Mouse (Mus musculus) spleen, adult 12 weeks (tissue): ENCODE data around the gene Adgrv1.
"Not testable (repeated sequence)": the region's sequence is repeated elsewhere in the genome, so short reads cannot be mapped to it uniquely, and the experiment has no call there.

Experiments used
- DNase-seq: peaks from one replicate; pipeline ENCODE4 v3.0.0; 2022; ENCODE audit warnings: low spot score

The Adgrv1 gene

DNA sequence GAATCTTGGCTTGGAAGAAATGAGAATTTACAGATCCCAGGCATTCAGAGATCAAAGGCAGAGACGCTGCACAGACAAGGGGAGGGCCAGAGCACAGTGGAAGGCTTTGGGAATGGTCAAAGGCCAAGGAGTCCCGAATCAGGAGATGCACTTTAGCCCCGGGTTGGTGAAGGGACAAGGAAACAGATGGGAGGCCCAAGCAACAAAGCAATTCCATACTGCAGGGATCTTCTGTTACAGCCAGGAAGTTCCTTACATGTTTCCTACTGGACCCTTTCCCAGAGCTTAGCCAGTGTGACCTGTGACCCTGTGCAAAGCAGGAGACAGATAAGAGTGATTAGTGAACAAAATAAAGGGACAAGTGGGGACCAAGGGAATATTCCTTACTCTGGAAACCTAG lies 300.9 kb downstream of the Adgrv1 start:
- no peak for DNase-seq

DNA sequence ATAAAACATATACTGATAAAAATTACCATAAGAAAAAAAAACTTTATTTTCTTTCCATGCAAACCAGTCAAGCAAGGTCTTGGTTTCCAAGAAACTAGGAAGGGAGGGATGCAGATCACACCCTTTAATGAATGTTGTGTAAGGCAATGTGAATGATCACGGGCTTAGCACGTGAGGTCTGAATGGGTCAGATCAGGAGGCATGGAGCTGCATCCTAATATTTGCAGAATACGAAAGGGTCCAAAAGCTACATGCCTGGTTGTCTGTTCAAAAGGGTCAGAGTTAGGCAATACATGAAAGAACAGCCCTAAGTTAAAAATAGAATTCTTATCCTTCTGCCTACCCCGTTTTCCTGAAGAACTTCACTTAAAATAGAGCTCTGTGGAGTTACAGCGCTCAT lies 303.2 kb downstream of the Adgrv1 start:
- DNase-seq = no peak

- no peak for DNase-seq
Measured at GRCm38 (mm10) chr13:81328181-81328580, 304.8 kb downstream of the Adgrv1 start.

DNA sequence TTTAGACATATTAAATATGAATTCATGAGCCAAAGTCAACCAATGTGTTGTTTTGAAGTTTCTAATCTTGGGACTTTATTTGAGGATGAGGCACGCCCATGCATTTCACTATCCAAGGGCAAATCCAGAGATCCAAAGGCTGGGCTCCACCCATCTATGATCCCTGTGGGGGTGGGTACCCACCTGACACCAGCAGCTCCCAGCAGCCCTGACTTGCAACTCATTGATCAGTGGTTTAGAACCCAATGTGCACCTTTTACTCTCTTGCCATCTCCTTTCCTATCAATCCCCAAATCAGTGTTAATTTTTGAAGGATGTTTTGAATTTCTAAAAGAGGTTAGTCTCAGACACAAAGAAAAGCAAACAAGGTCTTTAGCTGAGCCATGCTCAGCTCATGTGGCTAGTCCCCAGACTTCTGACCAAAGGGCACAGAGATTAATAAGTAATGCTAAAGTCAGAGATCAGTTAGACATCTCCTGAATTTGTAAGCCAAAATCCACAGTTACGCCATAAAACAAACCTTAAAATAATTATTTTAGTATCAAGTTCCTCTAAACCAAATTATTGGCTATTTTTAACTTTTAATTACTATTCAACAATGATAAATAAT lies 307.2 kb downstream of the Adgrv1 start:
- no peak for DNase-seq

GRCm38 (mm10) chr13:81323546-81324316 lies 309.2 kb downstream of the Adgrv1 start:
- DNase-seq = no peak

GRCm38 (mm10) chr13:81316581-81316980 lies 316.4 kb downstream of the Adgrv1 start:
- DNase-seq = no peak

- no peak for DNase-seq
Measured at GRCm38 (mm10) chr13:81314306-81315120, 318.4 kb downstream of the Adgrv1 start.

- no peak for DNase-seq
Measured at GRCm38 (mm10) chr13:81312148-81312547, 320.8 kb downstream of the Adgrv1 start.

DNA sequence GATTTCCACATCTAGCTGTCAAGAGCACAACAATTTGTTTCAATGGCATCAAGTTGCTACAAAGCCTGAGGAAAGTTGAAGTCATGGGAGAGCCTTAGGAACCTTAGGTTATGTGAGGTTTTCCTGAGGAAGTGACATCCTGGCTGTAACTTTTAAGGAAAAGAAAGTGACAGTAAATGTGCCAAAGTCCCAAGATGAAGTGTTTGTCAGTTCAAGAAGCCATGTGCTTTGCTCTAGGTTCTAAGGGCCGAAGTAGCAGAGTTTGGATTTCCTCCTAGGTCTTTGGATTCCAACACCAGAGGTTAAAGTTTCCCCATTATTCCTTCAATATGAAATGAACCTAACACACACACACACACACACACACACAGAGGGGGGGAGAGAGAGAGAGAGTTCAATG lies 332.1 kb downstream of the Adgrv1 start:
- DNase-seq = no peak

- no peak for DNase-seq
Measured at GRCm38 (mm10) chr13:81294106-81294505, 338.8 kb downstream of the Adgrv1 start.

- no peak for DNase-seq
Measured at GRCm38 (mm10) chr13:81282193-81282592, 350.8 kb downstream of the Adgrv1 start.

DNA sequence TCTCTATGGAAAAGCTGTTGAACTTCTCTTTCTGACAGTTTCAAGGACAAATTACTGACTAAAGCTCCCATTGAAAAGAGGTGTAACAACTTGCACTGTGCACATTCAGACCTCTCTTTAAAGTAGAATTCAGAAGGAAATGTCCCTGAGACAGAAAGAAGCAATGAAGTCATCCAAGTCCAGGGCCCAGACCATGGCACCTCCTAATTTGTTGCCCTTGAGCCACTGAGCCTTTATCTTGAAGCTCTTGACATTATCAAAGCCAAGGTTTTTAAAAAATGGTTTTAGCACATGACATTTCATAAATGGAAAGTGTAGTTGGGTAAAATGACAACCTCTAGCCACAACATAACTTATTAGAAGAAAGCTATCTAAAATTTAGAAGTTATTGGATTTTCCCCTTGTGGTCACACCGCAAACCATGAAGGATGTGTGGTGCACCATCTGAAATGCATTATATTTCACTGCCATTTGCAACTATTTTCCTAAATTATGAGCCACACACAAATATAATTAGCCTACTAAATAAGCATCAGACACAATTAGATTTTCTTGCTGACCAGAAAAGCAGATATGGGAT lies 352.2 kb downstream of the Adgrv1 start:
- no peak for DNase-seq

DNA sequence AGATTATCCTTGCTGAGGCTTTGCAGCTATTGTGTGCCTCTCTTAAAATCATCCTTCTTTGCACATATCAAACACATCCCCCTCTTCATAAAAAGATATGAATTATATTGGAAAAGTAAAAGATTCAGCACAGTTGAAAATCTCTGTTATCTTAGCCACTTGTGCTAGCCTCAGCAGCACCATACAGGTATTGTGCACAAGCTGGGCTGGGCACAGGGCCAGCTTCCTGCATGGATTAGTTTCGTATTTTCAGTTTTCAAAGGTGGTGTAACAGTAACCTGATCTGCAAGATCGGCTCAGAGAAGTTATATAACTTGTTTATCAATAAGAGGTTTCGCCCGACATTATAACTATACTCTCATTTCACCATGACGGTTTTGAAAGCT lies 353.6 kb downstream of the Adgrv1 start:
- no peak for DNase-seq

- DNase-seq = no peak
Measured at GRCm38 (mm10) chr13:81278669-81279350, 354.1 kb downstream of the Adgrv1 start.

- DNase-seq = no peak
Measured at GRCm38 (mm10) chr13:81273837-81274236, 359.1 kb downstream of the Adgrv1 start.

DNA sequence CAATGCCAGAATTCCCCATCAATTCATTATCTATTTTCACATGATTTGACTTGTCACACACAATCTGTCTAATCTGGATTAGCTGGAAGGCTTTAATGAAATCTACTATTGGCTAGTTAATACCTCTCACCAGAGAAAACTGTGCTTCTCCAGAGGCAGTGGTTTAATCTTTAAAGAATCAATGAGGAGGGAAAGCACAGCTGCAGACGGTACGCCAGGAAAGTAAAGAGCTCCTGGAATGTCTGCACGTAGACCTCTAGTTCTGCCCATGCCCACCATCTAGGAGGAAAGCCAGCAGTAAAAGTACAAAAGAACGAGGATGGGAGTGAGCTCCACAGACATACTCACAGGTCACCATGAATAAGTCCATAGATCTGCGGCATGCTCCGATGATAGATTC lies 362.6 kb downstream of the Adgrv1 start:
- no peak for DNase-seq

- DNase-seq = no peak
Measured at GRCm38 (mm10) chr13:81269056-81269455, 363.9 kb downstream of the Adgrv1 start.

DNA sequence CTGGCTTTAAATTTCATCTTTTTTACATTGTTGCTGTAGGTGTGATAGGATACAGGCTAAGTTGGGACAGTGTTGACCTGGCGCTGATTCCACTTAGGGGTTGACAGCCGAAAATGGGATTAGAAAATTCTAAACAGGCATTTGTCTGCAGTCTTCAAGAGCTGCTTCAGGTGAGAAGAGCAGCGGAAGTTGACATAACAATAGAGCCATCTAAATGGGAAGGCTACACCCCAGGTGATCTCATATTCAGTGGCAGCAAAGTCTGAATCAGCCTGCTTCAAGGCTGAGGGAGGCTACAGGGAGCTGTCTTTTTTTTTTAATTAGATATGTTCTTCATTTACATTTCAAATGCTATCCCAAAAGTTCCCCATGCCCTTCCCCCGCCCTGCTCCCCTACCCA lies 365.5 kb downstream of the Adgrv1 start:
- DNase-seq = not testable (repeated sequence)

- DNase-seq = no peak
Measured at GRCm38 (mm10) chr13:81264465-81264864, 368.5 kb downstream of the Adgrv1 start.

DNA sequence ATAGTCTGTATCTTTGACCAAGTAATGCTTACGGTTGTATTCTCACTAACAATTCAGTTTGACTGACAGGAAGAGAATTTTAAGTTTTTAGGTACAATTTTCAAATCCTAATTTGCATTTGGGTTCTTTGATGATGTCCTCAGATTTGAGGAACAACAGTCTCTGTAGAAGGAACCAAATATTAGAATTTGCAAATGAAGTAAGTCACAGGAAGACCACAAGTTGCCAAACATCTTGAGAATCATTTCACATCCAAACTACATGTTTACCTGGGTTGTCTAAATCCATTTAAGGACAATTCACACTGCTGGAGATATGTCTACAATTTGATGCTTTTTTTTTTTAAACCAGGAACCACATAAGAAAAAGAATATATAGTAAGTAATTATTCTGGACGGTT lies 391.8 kb downstream of the Adgrv1 start:
- DNase-seq = no peak

GRCm38 (mm10) chr13:81239836-81240235 lies 393.1 kb downstream of the Adgrv1 start:
- DNase-seq = no peak

- no peak for DNase-seq
Measured at GRCm38 (mm10) chr13:81239427-81239826, 393.5 kb downstream of the Adgrv1 start.
